Mouse (Mus musculus) kidney, adult 2 months (tissue): ENCODE results near the gene Pdia5. TPM values are rescaled to one million over a fixed set of nuclear protein-coding genes. Genes with fewer than 3 reads are reported as not detected.

Experiments
- DNase-seq: peaks from one replicate; pipeline ENCODE4 v3.0.0; 2021
- H3K27ac ChIP-seq: fragments of 200-500 bp; 2 replicates; pipeline ENCODE4 v1.5.1; 2012; ENCODE audit warnings: low read depth, low read length, control low read depth, inconsistent platforms; ENCODE audit not compliant: insufficient read depth
- H3K27me3 ChIP-seq: fragments of 200-500 bp; replicated peaks from 2 replicates; pipeline ENCODE4 v1.6.1; 2012; ENCODE audit warnings: mild to moderate bottlenecking, moderate library complexity, low read length, inconsistent platforms; ENCODE audit not compliant: control insufficient read depth, insufficient read depth
- H3K36me3 ChIP-seq: fragments of 200-500 bp; 2 replicates; pipeline ENCODE4 v1.6.1; 2012; ENCODE audit warnings: mild to moderate bottlenecking, moderate library complexity, low read length, inconsistent platforms; ENCODE audit not compliant: control insufficient read depth, insufficient read depth
- H3K4me1 ChIP-seq: fragments of 200-500 bp; 2 replicates; pipeline ENCODE4 v1.6.1; 2011; ENCODE audit warnings: low read length; ENCODE audit not compliant: control insufficient read depth, insufficient read depth
- H3K4me3 ChIP-seq: fragments of 200-500 bp; 2 replicates; pipeline ENCODE4 v1.5.1; 2011; ENCODE audit warnings: mild to moderate bottlenecking, low read depth, low read length, control low read depth; ENCODE audit not compliant: insufficient read depth
- CTCF ChIP-seq: fragments of 200-500 bp; conservative IDR thresholded peaks from 2 replicates; pipeline ENCODE4 v1.5.1; 2011; ENCODE audit warnings: low read depth, mild to moderate bottlenecking, control low read depth, low read length, moderate library complexity, mixed read lengths; ENCODE audit not compliant: insufficient read depth, insufficient read length
- POLR2A ChIP-seq: fragments of 200-500 bp; IDR thresholded peaks from one replicate; pipeline ENCODE4 v1.6.1; 2011; ENCODE audit warnings: low read depth, low read length, control low read depth
- WGBS: fragments of 180-500 bp; shearing (Covaris S2); methylation state at CpG from one replicate; pipeline ENCODE4 v1.1.7; 2018; 5-methylcytosine and 5-hydroxymethylcytosine counted together
- polyA plus RNA-seq: library from polyadenylated mRNA; depleted of rRNA; stranded (reverse); fragments of >200 nt; gene quantifications from 2 replicates; pipeline ENCODE4 v1.2.3, GENCODE M21; 2012

Pdia5 gene
- polyA plus RNA-seq, 1 experiment, result 15.6 TPM

DNA sequence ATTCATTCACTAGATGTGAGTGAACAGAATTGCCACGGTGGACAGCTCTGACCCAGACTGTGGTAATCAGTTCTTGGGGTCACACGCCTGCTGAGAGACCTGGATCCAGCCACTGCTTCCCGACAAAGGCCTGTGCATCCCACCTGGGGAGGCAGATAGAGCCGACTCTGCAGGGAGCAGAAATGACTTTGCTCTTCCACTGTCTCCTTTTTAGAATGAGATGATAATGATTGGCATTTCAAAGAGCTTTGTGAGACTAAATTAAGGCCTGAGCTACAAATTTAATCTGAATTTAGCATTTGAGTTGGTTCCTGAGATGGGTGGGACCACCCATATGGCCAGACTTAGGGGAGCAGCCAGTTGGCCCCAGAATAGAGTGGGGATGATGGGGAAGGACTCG is 85.8 kb downstream of the Pdia5 start:
- Histone ChIP-seq H3K27me3 (no peaks in the 10 kb centered on the region), H3K4me3 (no peak overlapping the region), H3K27ac (no peak overlapping the region), H3K4me1 (no peaks in the 10 kb centered on the region), H3K36me3 (no peaks in the 10 kb centered on the region)
- TF ChIP-seq POLR2A (no peak), CTCF (no peak)
- no peak for DNase-seq
- WGBS, result 89% methylated on average over 5 of the region's 5 CpGs

DNA sequence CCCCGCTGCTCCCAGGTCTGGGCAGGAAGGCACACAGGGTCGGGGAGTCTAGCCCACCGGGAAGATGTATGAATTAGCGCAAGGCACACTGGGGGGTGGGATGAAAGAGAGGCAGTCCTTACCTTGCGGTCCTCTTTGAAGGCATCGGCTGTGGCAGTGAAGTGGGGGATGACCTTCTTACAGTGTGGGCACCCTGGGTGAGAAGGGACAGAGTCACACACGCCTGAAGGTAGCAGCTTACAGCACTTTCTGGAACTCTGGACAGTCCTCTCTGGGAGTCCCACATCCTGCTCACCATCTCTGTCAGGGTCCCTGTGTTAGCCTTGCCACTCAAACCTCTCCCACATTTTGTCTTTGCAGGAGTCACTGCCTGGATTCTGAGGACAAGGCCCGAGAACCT is 86.8 kb downstream of the Pdia5 start:
- no peak for DNase-seq
- WGBS, result 83% methylated on average over 8 of the region's 8 CpGs
- no peak overlapping the region for H3K4me3 ChIP-seq
- H3K27me3 ChIP-seq, result no peaks in the 10 kb centered on the region
- H3K27ac ChIP-seq, result no peak overlapping the region
- H3K4me1 ChIP-seq, result no peaks in the 10 kb centered on the region
- H3K36me3 ChIP-seq, result no peaks in the 10 kb centered on the region
- no peak for TF ChIP-seq POLR2A
- TF ChIP-seq CTCF, result no peak

DNA sequence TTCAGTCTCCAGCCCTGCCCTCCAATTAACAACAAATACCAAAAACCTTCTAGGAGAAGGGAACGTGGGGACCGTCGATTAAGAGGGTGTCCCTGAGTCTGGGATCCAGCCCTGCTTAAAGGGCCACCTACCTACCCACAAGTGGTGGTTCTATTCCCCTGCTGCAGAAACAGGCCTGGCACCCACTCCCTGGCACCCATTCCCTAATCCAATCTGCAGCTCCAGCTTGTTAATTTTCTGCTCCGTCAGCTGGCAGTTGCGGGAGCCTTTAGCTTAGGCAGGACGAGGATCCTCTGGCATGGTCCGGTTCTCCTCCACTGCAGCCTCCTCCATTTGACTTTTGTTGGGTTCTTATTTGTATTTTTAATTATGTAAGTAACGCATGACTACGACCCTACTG is 87.3 kb downstream of the Pdia5 start:
- Histone ChIP-seq H3K27me3 (no peaks in the 10 kb centered on the region), H3K36me3 (no peaks in the 10 kb centered on the region), H3K4me1 (no peaks in the 10 kb centered on the region), H3K4me3 (no peak overlapping the region), H3K27ac (no peak overlapping the region)
- no peak for TF ChIP-seq POLR2A
- TF ChIP-seq CTCF, result no peak
- WGBS, result 83% methylated on average over 9 of the region's 9 CpGs
- no peak for DNase-seq

DNA sequence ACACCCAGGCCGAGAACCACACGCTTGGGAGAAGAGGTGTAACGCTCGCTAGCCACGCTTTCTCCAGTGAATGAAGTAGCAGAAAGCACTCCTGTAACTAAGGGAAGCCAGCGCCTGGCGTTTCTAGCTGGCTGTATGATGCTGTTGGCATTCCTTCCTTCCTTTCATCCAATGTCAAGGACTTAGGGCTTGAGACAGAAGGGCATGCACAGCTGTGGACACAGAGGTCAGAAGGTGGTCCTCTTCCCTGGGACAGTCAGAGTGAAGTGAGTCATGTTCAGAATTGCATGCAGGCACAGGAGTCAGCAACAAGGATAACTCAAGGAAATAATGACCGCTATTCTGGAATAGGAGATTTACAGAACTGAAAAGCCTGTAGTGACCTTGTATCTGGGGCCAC is 97.9 kb downstream of the Pdia5 start:
- Histone ChIP-seq H3K4me3 (no peak overlapping the region), H3K27me3 (no peaks in the 10 kb centered on the region), H3K36me3 (no peaks in the 10 kb centered on the region), H3K27ac (no peak overlapping the region), H3K4me1 (no peaks in the 10 kb centered on the region)
- TF ChIP-seq POLR2A (no peak), CTCF (no peak)
- no peak for DNase-seq
- WGBS, result 85% methylated on average over 8 of the region's 8 CpGs

DNA sequence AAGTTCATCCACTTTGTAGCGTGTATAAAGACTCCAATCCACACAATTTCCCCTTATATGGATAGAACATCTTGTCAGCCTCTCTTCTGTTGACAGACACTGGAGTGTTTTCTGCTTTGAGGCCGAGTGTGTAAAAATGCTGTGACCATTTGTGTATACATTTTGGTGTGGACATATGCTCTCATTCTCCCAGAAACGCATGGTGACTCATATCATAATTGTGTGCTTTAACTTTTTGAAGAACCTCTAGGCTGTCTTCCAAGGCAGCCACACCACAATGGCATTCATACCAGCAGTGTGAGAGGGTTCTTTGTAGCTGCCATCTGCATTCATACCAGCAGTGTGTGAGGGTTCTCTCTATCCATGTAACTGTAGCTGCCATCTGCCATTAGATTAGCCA is 105.0 kb downstream of the Pdia5 start:
- Histone ChIP-seq H3K36me3 (no peaks in the 10 kb centered on the region), H3K27ac (no peak overlapping the region), H3K4me1 (no peaks in the 10 kb centered on the region), H3K4me3 (no peak overlapping the region), H3K27me3 (no peaks in the 10 kb centered on the region)
- no peak for DNase-seq
- WGBS, result 93% methylated on average over 3 of the region's 3 CpGs
- TF ChIP-seq CTCF (no peak), POLR2A (no peak)

DNA sequence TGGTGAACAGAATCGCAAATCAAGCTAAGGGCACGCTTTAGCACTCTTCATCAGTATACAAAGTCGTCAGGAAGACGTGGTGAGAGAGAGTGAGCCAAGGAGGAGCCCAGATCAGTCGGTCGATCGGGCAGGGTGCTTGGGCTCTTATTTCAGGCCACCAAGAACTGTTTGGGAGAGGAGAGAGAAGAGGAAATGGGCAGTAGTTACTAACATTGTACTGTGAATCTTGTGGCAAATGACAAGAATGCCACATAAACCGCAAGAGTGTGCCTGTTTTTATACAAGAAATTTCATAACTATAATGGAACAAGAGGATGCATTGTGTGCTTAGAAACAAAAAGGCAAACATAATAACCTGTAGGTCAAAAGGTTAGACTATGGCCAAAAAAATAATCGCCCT is 110.6 kb downstream of the Pdia5 start:
- no peak overlapping the region for H3K4me3 ChIP-seq
- no peak for DNase-seq
- TF ChIP-seq CTCF (no peak), POLR2A (no peak)
- no peaks in the 10 kb centered on the region for H3K27me3 ChIP-seq
- H3K4me1 ChIP-seq, result no peaks in the 10 kb centered on the region
- H3K36me3 ChIP-seq, result no peaks in the 10 kb centered on the region
- H3K27ac ChIP-seq, result no peak overlapping the region
- 55% methylated on average over 9 of the region's 9 CpGs for WGBS

DNA sequence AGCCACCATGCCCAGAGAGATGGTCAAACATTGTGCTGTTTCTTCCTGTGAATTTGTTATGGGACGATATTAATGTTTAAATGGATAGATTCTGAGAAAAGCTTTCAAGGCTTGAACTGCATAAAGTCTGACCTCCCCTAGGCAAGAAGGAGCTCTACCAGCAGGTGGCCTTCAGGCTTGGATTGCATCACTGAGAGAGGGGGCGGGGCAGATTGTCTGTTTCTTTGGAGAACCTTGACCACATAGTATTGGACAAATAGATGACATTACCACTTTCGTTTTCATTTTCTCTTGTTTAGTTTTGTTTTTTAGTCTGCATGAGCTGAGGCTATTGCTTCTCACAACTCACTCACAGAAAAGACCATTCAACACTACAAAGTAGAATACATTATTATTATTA is 111.3 kb downstream of the Pdia5 start:
- H3K27ac ChIP-seq, result no peak overlapping the region
- no peaks in the 10 kb centered on the region for H3K4me1 ChIP-seq
- no peaks in the 10 kb centered on the region for H3K36me3 ChIP-seq
- 80% methylated on average over 3 of the region's 3 CpGs for whole genome bisulfite sequencing
- TF ChIP-seq CTCF (peak; percentile 51), POLR2A (no peak)
- H3K27me3 ChIP-seq, result no peaks in the 10 kb centered on the region
- DNase-seq, result peak; percentile 42
- H3K4me3 ChIP-seq, result no peak overlapping the region

DNA sequence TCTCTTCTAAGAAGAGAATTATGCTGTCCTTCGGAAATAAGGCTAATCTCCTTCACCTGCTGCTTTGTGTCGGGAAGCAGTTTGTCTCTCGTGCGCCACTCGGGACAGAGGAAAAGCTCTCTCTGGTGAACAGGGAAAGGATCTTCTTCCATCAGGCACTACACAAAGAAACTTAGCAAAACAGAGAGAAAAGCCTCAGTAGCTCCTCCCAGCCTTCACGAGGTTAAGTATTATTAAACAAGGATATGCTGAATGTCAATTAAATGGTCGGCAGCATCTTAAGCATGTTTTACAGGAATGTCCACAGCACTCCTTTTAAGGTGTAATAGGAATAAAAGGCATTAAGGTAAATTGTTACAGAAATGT is 126.6 kb downstream of the Pdia5 start:
- TF ChIP-seq CTCF (no peak), POLR2A (no peak)
- Histone ChIP-seq H3K27ac (peak overlapping the region; percentile 67), H3K36me3 (no peaks in the 10 kb centered on the region), H3K4me1 (0 out of 2 replicates have a peak, but pooled peaks cover 2% of the 10 kb centered on the region), H3K27me3 (no peaks in the 10 kb centered on the region), H3K4me3 (peak overlapping the region; percentile 74)
- DNase-seq, result no peak
- under 1% methylated on average over 7 of the region's 7 CpGs for WGBS
